Mouse (Mus musculus) embryonic fibroblast, embryonic 13.5 days (primary cell): ENCODE measurements around the gene Rcvrn. TPM values are rescaled to one million over a fixed set of nuclear protein-coding genes. Genes with fewer than 3 reads are reported as not detected.

ENCODE experiments used
- H3K27ac ChIP-seq: 2 replicates; pipeline ENCODE4 v1.5.1; 2012; ENCODE audit warnings: low read length, control low read depth, inconsistent platforms; ENCODE audit not compliant: insufficient read depth
- H3K4me1 ChIP-seq: 2 replicates; pipeline ENCODE4 v1.6.1; 2011; ENCODE audit warnings: low read length; ENCODE audit not compliant: control insufficient read depth, insufficient read depth
- H3K4me3 ChIP-seq: 2 replicates; pipeline ENCODE4 v1.5.1; 2011; ENCODE audit warnings: mild to moderate bottlenecking, control low read depth, low read length; ENCODE audit not compliant: insufficient read depth
- CTCF ChIP-seq: IDR thresholded peaks from 2 replicates; pipeline ENCODE4 v1.5.1; 2011; ENCODE audit warnings: mild to moderate bottlenecking, control low read depth, low read length, moderate library complexity, borderline replicate concordance; ENCODE audit not compliant: insufficient read depth
- POLR2A ChIP-seq: IDR thresholded peaks from 2 replicates; pipeline ENCODE4 v1.6.1; 2011; ENCODE audit warnings: low read depth, mild to moderate bottlenecking, control low read depth, low read length, moderate library complexity
- polyA plus RNA-seq: library from polyadenylated mRNA; stranded (reverse); fragments of >200 nt; gene quantifications from 2 replicates; pipeline ENCODE4 v1.2.4, GENCODE M21; 2011; ENCODE audit warnings: low read depth; ENCODE audit not compliant: missing spikeins, insufficient read length

Rcvrn gene
- polyA plus RNA-seq: not detected in 2 replicates

DNA sequence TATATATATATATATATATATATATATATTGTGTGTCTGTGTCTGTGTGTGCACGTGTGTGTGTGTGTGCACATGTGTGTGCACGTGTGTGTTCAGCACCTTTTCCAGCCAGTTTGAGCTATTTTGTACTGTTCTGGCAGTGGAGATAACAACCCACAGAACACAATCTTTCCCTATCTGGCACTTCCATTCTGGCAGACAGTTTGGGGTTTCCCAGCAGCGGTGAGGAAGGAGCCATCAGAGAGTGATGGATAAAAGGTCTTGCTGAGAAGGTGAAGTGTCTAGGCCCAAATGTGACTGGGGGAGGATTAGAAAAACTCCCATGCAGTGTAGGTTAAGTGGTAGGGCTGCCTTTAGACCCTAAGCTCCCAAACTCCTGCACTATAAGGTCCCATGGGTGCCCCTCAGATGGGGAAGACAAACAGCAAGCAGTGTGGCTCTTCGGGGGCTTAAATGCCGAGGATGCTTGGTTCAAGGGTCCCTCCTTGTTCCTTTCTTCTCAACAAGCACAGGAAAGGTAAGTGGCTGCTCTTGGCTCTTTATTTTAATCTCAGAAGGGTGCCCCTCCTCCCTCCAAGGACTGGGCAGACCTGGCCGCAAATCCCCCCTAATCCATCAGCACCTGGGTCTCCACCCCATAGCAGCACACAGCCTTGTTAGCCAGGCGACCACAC lies at the start of gene Rcvrn:
Rcvrn (plus strand) TSS at position 624 of the 674 bp plus-strand sequence.
- no peak within 1 kb of the TSS for H3K27ac ChIP-seq
- H3K4me3 ChIP-seq: no peak within 1 kb of the TSS
- no peaks in the 10 kb centered on the region for H3K4me1 ChIP-seq
- TF ChIP-seq CTCF (no peak), POLR2A (no peak)

DNA sequence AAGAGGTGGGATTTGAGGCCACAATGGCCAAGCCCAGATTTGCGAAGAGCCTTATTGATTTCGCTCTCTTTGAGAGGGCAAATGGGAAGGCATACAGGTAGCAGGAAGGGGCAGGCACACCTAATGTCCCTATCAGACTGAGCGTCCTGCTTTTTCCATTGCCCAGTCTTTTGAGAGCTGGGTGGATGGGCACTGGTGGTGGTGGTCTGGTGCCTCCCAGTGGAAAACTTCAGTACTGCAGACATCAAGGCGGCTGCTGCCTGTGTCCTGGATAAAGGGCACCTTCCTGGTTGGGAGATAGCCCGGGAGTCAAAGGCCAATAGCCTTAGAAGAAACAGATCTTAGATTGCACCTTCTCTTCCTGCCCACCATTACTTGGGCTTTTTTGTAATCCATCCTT lies 47.4 kb upstream of the Rcvrn start:
- H3K4me1 ChIP-seq: no peaks in the 10 kb centered on the region
- TF ChIP-seq CTCF (peak; percentile 79; the same call in 1 of the 2 replicates), POLR2A (no peak)
- no peak overlapping the region for H3K4me3 ChIP-seq
- H3K27ac ChIP-seq: no peak overlapping the region

DNA sequence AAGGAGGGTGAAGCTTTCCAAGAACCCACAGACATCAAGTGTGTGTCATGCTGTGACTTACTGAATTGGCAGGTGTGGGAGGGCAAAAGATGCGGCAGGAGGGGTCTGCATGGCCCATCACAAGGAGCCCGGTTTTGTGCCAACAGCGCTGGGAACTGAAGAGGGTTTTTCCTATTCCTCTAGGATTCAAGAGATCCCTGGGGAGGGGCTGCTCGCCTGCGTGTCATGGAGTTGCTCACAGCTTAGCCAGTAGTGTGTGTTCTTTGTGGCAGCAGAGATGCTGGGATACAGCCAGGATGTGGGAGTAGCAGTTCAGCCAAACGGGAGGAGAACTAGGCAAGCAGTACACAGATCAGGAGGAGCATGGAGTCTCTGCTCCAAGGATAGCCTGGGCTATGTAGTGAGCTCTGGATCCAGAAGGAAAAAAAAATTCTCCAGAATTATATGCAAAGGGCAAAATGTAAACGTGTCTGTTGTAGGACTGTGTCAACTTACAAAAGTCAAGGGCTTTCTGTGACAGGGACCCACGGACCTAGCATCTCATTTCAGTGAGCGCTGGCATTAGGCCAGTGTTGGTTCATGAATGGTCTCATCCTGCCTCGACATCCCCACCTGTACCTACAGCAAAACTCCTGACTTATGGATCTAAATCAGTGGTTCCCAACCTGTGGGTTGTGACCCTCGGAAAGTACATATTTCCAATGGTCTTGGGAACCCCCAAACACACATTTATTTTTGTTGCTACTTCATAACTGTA lies 46.3 kb upstream of the Rcvrn start:
- Histone ChIP-seq H3K4me3 (no peak overlapping the region), H3K4me1 (no peaks in the 10 kb centered on the region), H3K27ac (no peak overlapping the region)
- TF ChIP-seq CTCF (no peak), POLR2A (no peak)

DNA sequence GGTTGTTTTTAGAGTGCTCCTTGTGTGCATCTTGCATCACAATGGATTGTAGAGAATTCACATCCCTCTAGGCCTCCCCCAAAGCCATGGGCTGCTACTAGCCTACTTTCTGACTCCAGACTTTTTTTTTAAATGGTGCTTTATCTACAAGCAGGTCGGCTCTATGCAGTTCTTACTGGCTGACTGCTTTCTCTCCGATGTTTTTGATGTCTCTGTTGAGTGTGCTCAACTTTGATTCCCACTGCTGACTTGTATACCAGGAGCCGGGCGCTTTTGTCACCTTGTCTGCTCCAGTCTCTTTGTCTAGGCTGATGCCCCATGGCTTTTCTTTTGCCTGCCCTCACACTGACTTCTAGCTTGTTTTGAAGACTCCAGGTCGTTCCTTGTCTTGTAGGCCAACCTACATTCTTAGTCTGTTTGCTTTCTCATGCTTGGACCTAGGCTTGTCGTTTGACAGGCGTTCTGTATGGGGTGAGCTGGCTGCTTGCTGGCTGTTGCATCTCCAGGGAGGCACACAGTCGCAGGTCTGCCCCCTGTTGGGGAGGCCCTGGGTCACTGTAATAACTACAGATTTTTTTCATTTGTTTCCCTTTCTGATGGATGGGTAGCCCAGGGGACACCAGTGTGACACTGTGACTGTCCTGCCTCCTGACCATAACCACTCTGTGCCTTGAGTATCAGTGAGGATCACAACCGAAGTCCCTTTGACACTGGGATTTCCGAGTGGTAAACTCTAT lies 45.0 kb upstream of the Rcvrn start:
- Histone ChIP-seq H3K4me1 (no peaks in the 10 kb centered on the region), H3K4me3 (no peak overlapping the region), H3K27ac (no peak overlapping the region)
- TF ChIP-seq CTCF: no peak
- TF ChIP-seq POLR2A: no peak

DNA sequence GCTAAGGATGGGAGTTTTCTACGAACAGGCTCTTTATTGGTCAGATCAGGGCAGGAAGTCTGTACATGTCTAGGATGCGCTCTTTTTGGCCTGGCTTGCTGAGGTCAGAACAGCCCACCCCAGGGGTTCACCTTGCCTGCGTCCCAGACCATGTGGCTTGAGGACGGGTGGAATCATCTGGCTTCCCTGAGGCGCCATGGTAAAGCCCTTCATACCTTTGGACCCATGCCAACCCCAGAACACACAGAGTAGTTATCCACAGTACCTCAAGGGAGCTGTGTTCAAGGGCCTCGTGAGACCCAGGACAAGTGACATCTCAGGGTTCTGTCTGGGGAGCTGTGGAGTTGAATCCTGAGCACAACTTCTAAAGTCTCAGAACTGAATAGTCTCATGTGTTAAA lies 43.4 kb upstream of the Rcvrn start:
- no peak for TF ChIP-seq POLR2A
- TF ChIP-seq CTCF: no peak
- Histone ChIP-seq H3K4me3 (no peak overlapping the region), H3K4me1 (no peaks in the 10 kb centered on the region), H3K27ac (no peak overlapping the region)

DNA sequence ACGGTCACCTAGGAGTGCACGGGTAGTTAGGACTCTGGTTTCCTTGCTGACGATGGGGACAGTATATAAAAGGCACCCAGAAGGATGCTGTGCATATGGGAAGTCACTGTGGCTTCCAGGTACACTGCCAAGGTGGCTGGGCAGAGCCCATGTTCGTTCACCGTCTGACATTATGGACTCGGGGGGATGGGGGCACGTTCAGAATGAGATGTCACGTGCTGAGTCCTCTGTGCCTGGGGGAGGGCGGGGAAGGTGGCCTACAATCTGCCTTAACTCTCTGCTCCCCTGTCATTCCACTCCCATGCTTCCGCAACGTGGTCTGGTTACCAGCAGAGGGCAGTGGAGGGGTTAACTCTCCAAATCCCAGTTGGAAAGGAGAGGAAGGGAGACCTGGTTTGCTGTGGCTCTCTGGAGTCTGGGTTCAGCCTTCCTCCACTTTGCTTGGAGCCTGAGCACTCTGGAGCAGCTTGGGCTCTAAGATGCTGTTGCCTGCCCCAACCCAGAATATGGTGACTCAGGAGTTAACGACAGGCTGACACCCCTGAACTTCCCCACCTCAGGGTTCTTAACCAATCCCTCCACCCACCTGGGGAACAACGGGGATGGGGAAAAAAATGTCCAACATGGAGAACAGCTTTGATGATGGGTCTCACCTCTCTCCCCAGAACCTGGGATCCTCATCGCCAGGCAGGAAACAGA lies 42.8 kb upstream of the Rcvrn start:
- TF ChIP-seq POLR2A (no peak), CTCF (peak; percentile 69; the same call in 1 of the 2 replicates)
- Histone ChIP-seq H3K4me1 (no peaks in the 10 kb centered on the region), H3K27ac (no peak overlapping the region), H3K4me3 (no peak overlapping the region)

DNA sequence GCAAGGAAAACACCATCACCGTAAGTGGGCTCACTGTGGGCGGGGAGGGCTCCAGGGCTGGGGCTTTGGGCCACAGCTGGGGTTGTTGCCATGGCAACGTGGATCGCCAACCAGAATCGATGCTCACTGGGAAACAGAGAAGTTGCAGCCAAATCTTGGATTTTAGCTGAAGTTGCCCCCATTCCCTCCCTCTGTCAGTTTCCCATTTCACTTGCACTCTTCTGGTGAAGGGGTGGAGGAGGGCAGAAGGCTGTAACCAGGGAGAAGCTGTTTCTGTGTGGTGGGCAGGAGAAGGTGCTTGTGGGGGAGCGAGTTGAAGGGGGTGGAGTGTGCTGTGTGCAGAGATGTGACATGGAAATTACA lies 42.3 kb upstream of the Rcvrn start:
- TF ChIP-seq CTCF (no peak), POLR2A (no peak)
- Histone ChIP-seq H3K4me1 (no peaks in the 10 kb centered on the region), H3K4me3 (no peak overlapping the region), H3K27ac (no peak overlapping the region)

DNA sequence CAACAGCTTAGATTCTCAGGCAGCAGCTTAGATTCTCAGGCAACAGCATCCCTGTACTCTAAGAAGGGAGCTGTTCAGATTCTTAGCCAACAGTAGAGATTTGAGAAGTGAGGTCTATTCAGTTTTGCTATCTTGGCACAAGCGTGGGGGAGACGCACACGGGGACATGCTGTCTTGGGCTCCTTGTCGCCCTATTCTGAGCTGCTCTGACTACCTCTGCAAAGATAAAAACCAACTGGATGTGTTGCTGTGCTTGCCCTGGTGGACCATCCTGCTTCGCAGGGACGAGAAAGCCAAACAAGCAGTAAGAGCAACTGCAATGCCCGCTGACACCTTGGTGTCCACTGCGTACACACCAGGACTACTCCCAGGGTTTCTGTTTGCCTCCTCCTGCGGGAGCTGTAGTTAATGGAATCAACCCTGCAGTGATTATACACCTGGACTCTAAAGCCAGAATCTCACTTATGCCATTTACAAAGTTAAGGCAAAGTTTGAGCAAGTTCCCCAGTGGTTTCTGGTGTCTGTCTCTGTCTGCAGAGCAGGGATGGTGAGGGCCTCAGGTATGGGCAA lies 41.5 kb upstream of the Rcvrn start:
- no peaks in the 10 kb centered on the region for H3K4me1 ChIP-seq
- TF ChIP-seq CTCF (no peak), POLR2A (no peak)
- no peak overlapping the region for H3K27ac ChIP-seq
- H3K4me3 ChIP-seq: no peak overlapping the region

DNA sequence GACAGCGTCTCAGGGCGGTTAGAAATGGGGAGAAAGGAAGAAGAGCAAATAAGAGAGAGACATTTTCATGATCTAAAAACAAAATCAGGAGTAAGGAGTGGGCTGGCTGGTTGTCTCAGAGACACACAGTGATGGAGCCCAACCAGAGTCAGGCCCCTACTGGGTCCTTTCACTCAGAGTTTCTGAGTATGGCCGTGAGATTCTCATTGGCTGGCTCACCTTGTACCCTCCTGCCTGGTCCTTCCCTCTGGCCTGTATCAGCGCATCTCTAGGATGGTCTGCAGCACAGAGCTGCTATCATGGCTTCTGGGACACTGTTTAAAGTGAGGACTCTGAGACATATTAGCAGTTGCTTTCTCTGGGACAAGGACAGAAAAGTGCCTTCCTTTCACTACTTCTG lies 40.6 kb upstream of the Rcvrn start:
- no peaks in the 10 kb centered on the region for H3K4me1 ChIP-seq
- no peak for TF ChIP-seq CTCF
- no peak for TF ChIP-seq POLR2A
- H3K27ac ChIP-seq: no peak overlapping the region
- H3K4me3 ChIP-seq: no peak overlapping the region
